Mouse (Mus musculus): ENCODE results near the gene Sox10.
A peak's percentile ranks its signal among the peaks of the same experiment; 100 is the strongest.

Gene Sox10

GRCm38 (mm10) chr15:79155572-79155971 lies 9.5 kb downstream of the Sox10 start:
- DNase-seq (ENCODE audit: low spot score) = no peak

- DNase-seq (ENCODE audit: low spot score) = no peak
These were observed 12.3 kb downstream of the Sox10 start for GRCm38 (mm10) chr15:79152709-79153108.

- DNase-seq (ENCODE audit: low spot score) = no peak
These were observed 13.2 kb downstream of the Sox10 start for GRCm38 (mm10) chr15:79151881-79152280.

GRCm38 (mm10) chr15:79148533-79148932 lies 16.5 kb downstream of the Sox10 start:
- DNase-seq (ENCODE audit: low spot score) = peak; percentile 92

GRCm38 (mm10) chr15:79145522-79145921 lies 19.5 kb downstream of the Sox10 start:
- DNase-seq (ENCODE audit: low spot score) = no peak

- DNase-seq (ENCODE audit: low spot score) = no peak
These were observed 21.0 kb downstream of the Sox10 start for GRCm38 (mm10) chr15:79144021-79144420.

- DNase-seq (ENCODE audit: low spot score) = no peak
These were observed 21.7 kb downstream of the Sox10 start for GRCm38 (mm10) chr15:79143316-79143715.

- DNase-seq (ENCODE audit: low spot score) = no peak
These were observed 23.5 kb downstream of the Sox10 start for GRCm38 (mm10) chr15:79141566-79141917.

- DNase-seq (ENCODE audit: low spot score) = peak; percentile 99
These were observed 24.0 kb downstream of the Sox10 start, which contains the start of the genes Polr2f and 1700088E04Rik for GRCm38 (mm10) chr15:79140866-79141565. Gene Polr2f (plus strand): TSS chr15:79141009. Gene 1700088E04Rik (minus strand): TSS chr15:79141253.

GRCm38 (mm10) chr15:79139640-79140039 lies 25.4 kb downstream of the Sox10 start:
- no peak for DNase-seq (ENCODE audit: low spot score)

GRCm38 (mm10) chr15:79135783-79136575 lies 29.1 kb downstream of the Sox10 start:
- no peak for DNase-seq (ENCODE audit: low spot score)

GRCm38 (mm10) chr15:79135332-79135731 lies 29.7 kb downstream of the Sox10 start:
- no peak for DNase-seq (ENCODE audit: low spot score)

- no peak for DNase-seq (ENCODE audit: low spot score)
These were observed 30.4 kb downstream of the Sox10 start for GRCm38 (mm10) chr15:79134496-79135270.

- DNase-seq (ENCODE audit: low spot score) = no peak
These were observed 31.8 kb downstream of the Sox10 start for GRCm38 (mm10) chr15:79133191-79133661.

- DNase-seq (ENCODE audit: low spot score) = no peak
These were observed 33.6 kb downstream of the Sox10 start for GRCm38 (mm10) chr15:79131442-79131841.

GRCm38 (mm10) chr15:79130782-79131181 lies 34.3 kb downstream of the Sox10 start:
- DNase-seq (ENCODE audit: low spot score) = no peak

GRCm38 (mm10) chr15:79129311-79129710 lies 35.7 kb downstream of the Sox10 start:
- no peak for DNase-seq (ENCODE audit: low spot score)

- no peak for DNase-seq (ENCODE audit: low spot score)
These were observed 36.8 kb downstream of the Sox10 start for GRCm38 (mm10) chr15:79128208-79128607.

GRCm38 (mm10) chr15:79127101-79127500 lies 37.9 kb downstream of the Sox10 start:
- DNase-seq (ENCODE audit: low spot score) = no peak

- peak; percentile 70 for DNase-seq (ENCODE audit: low spot score)
These were observed 38.7 kb downstream of the Sox10 start for GRCm38 (mm10) chr15:79126217-79126932.

- DNase-seq (ENCODE audit: low spot score) = no peak
These were observed 40.6 kb downstream of the Sox10 start for GRCm38 (mm10) chr15:79124331-79124875.

All from embryo, embryonic 10.5 days (tissue).